Mouse (Mus musculus): ENCODE measurements around the gene Gm5416. TPM values are rescaled to one million over a fixed set of nuclear protein-coding genes. Genes with fewer than 3 reads are reported as not detected.

The Gm5416 gene
- polyA plus RNA-seq, 1 experiment from 2014 or later: not detected

Other genes with a start within 250 kb of the Gm5416 start
- 64.3 and 80.6 TPM in 2 replicates for gene Kpna1, start 231.7 kb upstream of the Gm5416 start, polyA plus RNA-seq (2015; fragmentation: Nextera tagmentation; extraction: Ambion mirVana)
- gene Wdr5b, start 169.2 kb upstream of the Gm5416 start, polyA plus RNA-seq (2015; fragmentation: Nextera tagmentation; extraction: Ambion mirVana): 10.2 and 11.9 TPM in 2 replicates
- 136 and 144 TPM in 2 replicates for gene Fam162a, start 138.8 kb upstream of the Gm5416 start, polyA plus RNA-seq (2015; fragmentation: Nextera tagmentation; extraction: Ambion mirVana)
- gene Ccdc58, start 138.7 kb upstream of the Gm5416 start, polyA plus RNA-seq (2015; fragmentation: Nextera tagmentation; extraction: Ambion mirVana): 29.1 and 29.6 TPM in 2 replicates
- gene Csta1, start 79.2 kb upstream of the Gm5416 start, polyA plus RNA-seq (2015; fragmentation: Nextera tagmentation; extraction: Ambion mirVana): not detected in 2 replicates
- not detected in 2 replicates for gene Stfa2l1, start 53.6 kb upstream of the Gm5416 start, polyA plus RNA-seq (2015; fragmentation: Nextera tagmentation; extraction: Ambion mirVana)
- 0.98 TPM in 1 of 2 replicates, not detected in the other for gene Gm5483, start 26.2 kb upstream of the Gm5416 start, polyA plus RNA-seq (2015; fragmentation: Nextera tagmentation; extraction: Ambion mirVana)
- 0.56 TPM in 1 of 2 replicates, not detected in the other for gene 2010005H15Rik, start 11.1 kb downstream of the Gm5416 start, polyA plus RNA-seq (2015; fragmentation: Nextera tagmentation; extraction: Ambion mirVana)
- gene Stfa1, start 66.5 kb downstream of the Gm5416 start, polyA plus RNA-seq (2015; fragmentation: Nextera tagmentation; extraction: Ambion mirVana): 1.2 and 1.3 TPM in 2 replicates
- gene BC117090, start 123.9 kb downstream of the Gm5416 start, polyA plus RNA-seq (2015; fragmentation: Nextera tagmentation; extraction: Ambion mirVana): not detected in 2 replicates
- 0.81 and 1.3 TPM in 2 replicates for gene BC100530, start 157.3 kb downstream of the Gm5416 start, polyA plus RNA-seq (2015; fragmentation: Nextera tagmentation; extraction: Ambion mirVana)
- gene Stfa2, start 198.1 kb downstream of the Gm5416 start, polyA plus RNA-seq (2015; fragmentation: Nextera tagmentation; extraction: Ambion mirVana): 0.39 and 0.63 TPM in 2 replicates
- 0.59 TPM in 1 of 2 replicates, not detected in the other for gene Stfa3, start 245.0 kb downstream of the Gm5416 start, polyA plus RNA-seq (2015; fragmentation: Nextera tagmentation; extraction: Ambion mirVana)